Mouse (Mus musculus): ENCODE results near the gene Ush2a. TPM values are rescaled to one million over a fixed set of nuclear protein-coding genes. Genes with fewer than 3 reads are reported as not detected.

The Ush2a gene
- polyA plus RNA-seq, 1 experiment from 2014 or later = 0.09 TPM

GRCm38 (mm10) chr1:188770828-188771227, 509.0 kb downstream of the Ush2a start:
- Histone ChIP-seq H3K36me3 (replicated peaks) (no peaks in the 10 kb centered on the region), H3K27ac (no peak overlapping the region), H3K9me3 (peaks cover 4% of the 10 kb centered on the region), H3K4me3 (no peak overlapping the region), H3K4me1 (peaks cover 6% of the 10 kb centered on the region), H3K27me3 (ENCODE audit: poor library complexity, severe bottlenecking) (no peaks in the 10 kb centered on the region)
- 94% methylated on average over 1 of the region's 1 CpGs for WGBS
- no peak for DNase-seq (ENCODE audit: extremely low spot score, low spot score)

DNA sequence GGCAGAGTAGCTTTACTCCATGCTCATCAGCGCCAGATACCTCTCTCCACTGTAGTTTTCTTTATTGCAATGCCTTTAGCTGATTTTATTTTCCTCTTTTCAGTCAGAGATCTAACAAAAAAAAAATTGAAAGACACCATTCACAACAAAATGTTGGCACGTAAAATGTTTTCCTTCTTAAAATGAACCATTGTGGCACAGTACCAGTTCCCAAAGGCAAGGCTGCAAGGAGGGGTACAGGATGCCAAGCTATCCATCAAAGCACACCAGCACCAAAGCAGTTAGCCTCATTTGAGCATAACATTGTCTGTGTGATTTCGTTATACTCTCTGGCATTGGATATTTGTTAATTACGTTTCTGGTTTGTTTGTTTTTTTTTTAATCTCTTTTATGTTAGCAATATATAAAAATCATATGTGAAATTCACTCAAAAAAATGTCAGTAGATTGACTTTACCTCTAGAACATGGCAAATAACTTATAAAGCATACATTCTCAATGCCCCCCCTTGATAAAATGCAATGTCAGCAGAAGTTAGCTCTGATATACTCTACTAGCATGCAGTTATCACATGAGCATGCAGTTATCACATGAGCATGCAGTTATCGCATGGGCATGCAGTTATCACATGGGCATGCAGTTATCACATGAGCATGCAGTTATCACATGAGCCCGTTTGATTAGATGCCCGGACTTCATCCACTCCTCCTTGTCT, 510.9 kb downstream of the Ush2a start:
- WGBS = 92% methylated on average over 7 of the region's 7 CpGs
- H3K4me1 ChIP-seq = no peaks in the 10 kb centered on the region
- no peak overlapping the region for H3K27ac ChIP-seq
- no peaks in the 10 kb centered on the region for H3K27me3 ChIP-seq (ENCODE audit: poor library complexity, severe bottlenecking)
- peaks cover 7% of the 10 kb centered on the region for H3K9me3 ChIP-seq
- H3K4me3 ChIP-seq = no peak overlapping the region
- no peak for DNase-seq (ENCODE audit: extremely low spot score, low spot score)
- H3K36me3 ChIP-seq (replicated peaks) = no peaks in the 10 kb centered on the region

GRCm38 (mm10) chr1:188773631-188774030, 511.8 kb downstream of the Ush2a start:
- Histone ChIP-seq H3K36me3 (replicated peaks) (no peaks in the 10 kb centered on the region), H3K9me3 (peaks cover 7% of the 10 kb centered on the region), H3K27ac (no peak overlapping the region), H3K4me3 (no peak overlapping the region), H3K4me1 (no peaks in the 10 kb centered on the region), H3K27me3 (ENCODE audit: poor library complexity, severe bottlenecking) (no peaks in the 10 kb centered on the region)
- 78% methylated on average over 7 of the region's 7 CpGs for WGBS
- no peak for DNase-seq (ENCODE audit: extremely low spot score, low spot score)

- no peaks in the 10 kb centered on the region for H3K27me3 ChIP-seq (ENCODE audit: poor library complexity, severe bottlenecking)
- H3K36me3 ChIP-seq (replicated peaks) = no peaks in the 10 kb centered on the region
- 90% methylated on average over 8 of the region's 8 CpGs for WGBS
- no peak for DNase-seq (ENCODE audit: extremely low spot score, low spot score)
- no peaks in the 10 kb centered on the region for H3K4me1 ChIP-seq
- H3K27ac ChIP-seq = no peak overlapping the region
- no peak overlapping the region for H3K4me3 ChIP-seq
- H3K9me3 ChIP-seq = peaks cover 7% of the 10 kb centered on the region
Measured at GRCm38 (mm10) chr1:188777556-188778161, 515.8 kb downstream of the Ush2a start.

GRCm38 (mm10) chr1:188785056-188785455, 523.2 kb downstream of the Ush2a start:
- Histone ChIP-seq H3K36me3 (replicated peaks) (no peaks in the 10 kb centered on the region), H3K27me3 (ENCODE audit: poor library complexity, severe bottlenecking) (no peaks in the 10 kb centered on the region), H3K4me1 (no peaks in the 10 kb centered on the region), H3K4me3 (no peak overlapping the region), H3K27ac (no peak overlapping the region), H3K9me3 (no peaks in the 10 kb centered on the region)
- DNase-seq (ENCODE audit: extremely low spot score, low spot score) = no peak
- 84% methylated on average over 10 of the region's 10 CpGs for WGBS

- H3K4me3 ChIP-seq = no peak overlapping the region
- H3K9me3 ChIP-seq = no peaks in the 10 kb centered on the region
- 33% methylated on average over 2 of the region's 2 CpGs for WGBS
- H3K4me1 ChIP-seq = peaks cover 9% of the 10 kb centered on the region; the same call in 1 of the 2 replicates
- no peak overlapping the region for H3K27ac ChIP-seq
- H3K27me3 ChIP-seq (ENCODE audit: poor library complexity, severe bottlenecking) = peaks cover 3% of the 10 kb centered on the region; the same call in 1 of the 2 replicates
- DNase-seq (ENCODE audit: extremely low spot score, low spot score) = no peak
- H3K36me3 ChIP-seq (replicated peaks) = no peaks in the 10 kb centered on the region
Measured at GRCm38 (mm10) chr1:188805069-188805468, 543.2 kb downstream of the Ush2a start.

- Histone ChIP-seq H3K9me3 (no peaks in the 10 kb centered on the region), H3K27me3 (ENCODE audit: poor library complexity, severe bottlenecking) (peaks cover 3% of the 10 kb centered on the region; the same call in 1 of the 2 replicates), H3K36me3 (replicated peaks) (no peaks in the 10 kb centered on the region), H3K4me3 (no peak overlapping the region), H3K4me1 (peaks cover 9% of the 10 kb centered on the region; the same call in 1 of the 2 replicates), H3K27ac (no peak overlapping the region)
- WGBS = 55% methylated on average over 4 of the region's 4 CpGs
- no peak for DNase-seq (ENCODE audit: extremely low spot score, low spot score)
Measured at GRCm38 (mm10) chr1:188805852-188806251, 544.0 kb downstream of the Ush2a start.

- no peak for DNase-seq (ENCODE audit: extremely low spot score, low spot score)
- WGBS = 96% methylated on average over 9 of the region's 9 CpGs
- H3K36me3 ChIP-seq (replicated peaks) = no peaks in the 10 kb centered on the region
- H3K27me3 ChIP-seq (ENCODE audit: poor library complexity, severe bottlenecking) = no peaks in the 10 kb centered on the region
- H3K9me3 ChIP-seq = no peaks in the 10 kb centered on the region
- H3K4me1 ChIP-seq = peaks cover 4% of the 10 kb centered on the region; the same call in 1 of the 2 replicates
- H3K4me3 ChIP-seq = no peak overlapping the region
- no peak overlapping the region for H3K27ac ChIP-seq
Measured at GRCm38 (mm10) chr1:188810631-188811030, 548.8 kb downstream of the Ush2a start.

DNA sequence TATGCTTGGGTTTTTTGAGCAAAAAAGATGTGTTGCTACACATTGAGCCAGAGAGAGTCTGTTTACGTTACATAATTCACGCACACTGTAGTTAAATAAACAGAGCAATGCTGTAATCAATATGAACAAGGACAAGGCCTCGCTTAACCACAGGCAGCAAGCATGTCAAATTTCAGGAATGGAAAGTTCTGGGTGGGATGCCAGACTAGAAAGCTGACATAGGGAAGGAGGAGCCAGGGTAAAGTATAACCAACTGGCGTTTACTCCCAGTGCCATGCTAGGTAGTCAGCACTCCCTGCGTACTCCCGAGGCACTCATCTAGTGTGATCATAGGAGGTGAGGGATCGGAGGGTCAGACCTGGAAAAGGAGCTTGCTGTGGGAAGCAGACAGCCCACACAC, 553.2 kb downstream of the Ush2a start:
- no peaks in the 10 kb centered on the region for H3K9me3 ChIP-seq
- H3K27me3 ChIP-seq (ENCODE audit: poor library complexity, severe bottlenecking) = no peaks in the 10 kb centered on the region
- 91% methylated on average over 7 of the region's 7 CpGs for WGBS
- no peak overlapping the region for H3K27ac ChIP-seq
- no peaks in the 10 kb centered on the region for H3K4me1 ChIP-seq
- no peaks in the 10 kb centered on the region for H3K36me3 ChIP-seq (replicated peaks)
- no peak overlapping the region for H3K4me3 ChIP-seq
- no peak for DNase-seq (ENCODE audit: extremely low spot score, low spot score)

DNA sequence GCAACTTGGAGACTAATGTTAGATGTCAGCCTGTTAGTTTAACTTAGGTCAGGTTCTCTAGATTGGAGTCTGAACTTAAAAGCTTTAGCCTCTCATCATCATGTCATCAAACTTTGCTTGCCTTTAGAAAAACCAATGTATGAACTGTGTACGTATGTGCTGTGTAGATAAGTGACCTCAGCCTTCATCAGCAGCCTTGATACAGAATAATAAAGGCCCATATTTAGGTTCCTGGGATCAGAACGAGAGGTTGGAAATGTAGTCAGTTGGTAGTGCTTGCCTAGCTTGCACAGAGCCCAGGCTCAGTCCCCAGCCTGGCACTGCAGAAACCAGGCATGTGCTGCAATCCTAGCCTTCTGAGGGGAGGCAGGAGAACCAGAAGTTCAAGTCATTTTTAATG, 562.4 kb downstream of the Ush2a start:
- Histone ChIP-seq H3K36me3 (replicated peaks) (no peaks in the 10 kb centered on the region), H3K27me3 (ENCODE audit: poor library complexity, severe bottlenecking) (no peaks in the 10 kb centered on the region), H3K27ac (no peak overlapping the region), H3K4me3 (no peak overlapping the region), H3K4me1 (0 out of 2 replicates have a peak, but pooled peaks cover 2% of the 10 kb centered on the region), H3K9me3 (no peaks in the 10 kb centered on the region)
- no peak for DNase-seq (ENCODE audit: extremely low spot score, low spot score)
- WGBS = 92% methylated on average over 2 of the region's 2 CpGs

DNA sequence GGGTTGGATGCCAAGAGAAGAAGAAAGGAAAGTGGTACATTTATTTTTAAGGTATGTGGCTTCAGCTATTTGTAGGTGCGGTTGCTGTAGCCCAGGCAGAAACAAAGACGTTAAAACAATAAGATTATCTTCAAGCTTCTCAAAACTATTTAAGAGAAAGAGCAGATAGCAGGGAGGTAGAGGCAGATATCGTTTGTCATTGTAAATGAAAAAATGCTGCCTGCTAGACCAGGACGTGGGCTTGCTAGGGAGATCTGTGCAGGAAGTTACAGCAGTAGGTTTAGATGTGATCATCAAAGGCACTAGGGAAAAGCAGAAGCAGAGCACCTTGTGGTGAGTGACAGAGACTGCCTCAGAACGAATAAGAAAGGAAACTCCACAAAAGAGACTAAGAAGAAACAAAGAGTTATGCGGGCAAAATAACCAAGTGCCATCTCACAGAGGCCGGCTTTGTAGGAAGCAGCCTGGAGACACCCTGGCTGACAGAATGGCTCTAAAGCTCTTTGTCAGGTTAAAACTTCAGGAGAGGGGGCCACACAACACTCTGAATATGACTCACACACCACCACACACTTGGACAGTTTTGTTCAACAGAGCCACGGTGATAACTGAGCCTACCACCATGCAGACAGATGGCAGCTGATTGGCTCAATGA, 563.2 kb downstream of the Ush2a start:
- WGBS = 85% methylated on average over 8 of the region's 8 CpGs
- Histone ChIP-seq H3K4me1 (0 out of 2 replicates have a peak, but pooled peaks cover 2% of the 10 kb centered on the region), H3K36me3 (replicated peaks) (no peaks in the 10 kb centered on the region), H3K27ac (no peak overlapping the region), H3K4me3 (no peak overlapping the region), H3K9me3 (no peaks in the 10 kb centered on the region), H3K27me3 (ENCODE audit: poor library complexity, severe bottlenecking) (no peaks in the 10 kb centered on the region)
- DNase-seq (ENCODE audit: extremely low spot score, low spot score) = no peak

GRCm38 (mm10) chr1:188830527-188831407, 568.9 kb downstream of the Ush2a start:
- Histone ChIP-seq H3K4me3 (no peak overlapping the region), H3K27me3 (ENCODE audit: poor library complexity, severe bottlenecking) (no peaks in the 10 kb centered on the region), H3K9me3 (no peaks in the 10 kb centered on the region), H3K36me3 (replicated peaks) (no peaks in the 10 kb centered on the region), H3K27ac (no peak overlapping the region), H3K4me1 (peaks cover 15% of the 10 kb centered on the region)
- no peak for DNase-seq (ENCODE audit: extremely low spot score, low spot score)
- 76% methylated on average over 11 of the region's 11 CpGs for WGBS
